ENCODE assay signal across 33 mouse cellular contexts in genomic region chr13:60747201-60747600, GRCm38 (mm10). TPM values are rescaled to one million over a fixed set of nuclear protein-coding genes. Genes with fewer than 3 reads are reported as not detected.
A peak's percentile ranks its signal among the peaks of the same experiment; 100 is the strongest.
DNase-seq lines count a peak whose midpoint lies in the region; ATAC-seq and TF ChIP-seq lines count a peak whose summit lies in the region.
"Had no signal": no experiment of that assay in that cellular context is flagged by ENCODE, and none has a peak within 500 bp of the region (broad histone marks: within the 10 kb centered on the region; RNA-seq: fewer than 3 reads in every experiment).

No protein-coding gene starts in this region.

- no peak for TF ChIP-seq POLR2A in cortical plate, adult 2 months (IDR thresholded peaks at IDR 0.05; ENCODE audit: extremely low read depth, insufficient read depth, low read length)

- H3K27ac ChIP-seq in forebrain, postnatal 0 days (ENCODE audit: low read depth, low read length): no peak overlapping the region
- H3K27ac ChIP-seq in forebrain, embryonic 12.5 days: no peak overlapping the region
- no peak overlapping the region for H3K27ac ChIP-seq in layer of hippocampus, adult 2 months
- H3K27ac ChIP-seq in midbrain, embryonic 11.5 days (ENCODE audit: low read depth, low read length): no peak overlapping the region
- no peak overlapping the region for H3K27ac ChIP-seq in midbrain, embryonic 14.5 days (replicated peaks; ENCODE audit: low read depth, low read length)
- H3K27ac ChIP-seq in cortical plate, adult 2 months (ENCODE audit: insufficient read depth, low read length): no peak overlapping the region
- H3K27ac ChIP-seq: embryonic facial prominence, embryonic 12.5 days; embryonic facial prominence, embryonic 15.5 days; forebrain, embryonic 15.5 days; heart, adult 2 months; heart, embryonic 10.5 days; heart, embryonic 13.5 days; hindbrain, embryonic 12.5 days; hindbrain, embryonic 15.5 days had no signal

- DNase-seq in forebrain, postnatal 0 days: no peak
- no peak for DNase-seq in layer of hippocampus, adult 2 months (ENCODE audit: low spot score in 2 of 2)
- no peak for DNase-seq in layer of hippocampus, adult 9-10 months (ENCODE audit: low spot score)
- DNase-seq in midbrain, embryonic 11.5 days (ENCODE audit: low spot score, missing footprints): peak; percentile 61
- DNase-seq in midbrain, embryonic 14.5 days: no peak
- no peak for DNase-seq in cerebellum, postnatal 36 days
- DNase-seq: adrenal gland, adult 8-10 months; adrenal gland, postnatal 25 days; B cell, adult 2 months; cerebellum, adult 11-12 months; cerebellum, adult 8-10 months; cerebellum, postnatal 10 days; gastrocnemius, postnatal 10 days; gastrocnemius, postnatal 36 days; heart, adult 2 months; heart, postnatal 14 days; heart, postnatal 4 days had no signal

- H3K4me1 ChIP-seq in forebrain, postnatal 0 days (ENCODE audit: insufficient read depth): peaks cover 8% of the 10 kb centered on the region; the same call in 1 of the 2 replicates
- peaks cover 10% of the 10 kb centered on the region; the same call in 1 of the 2 replicates for H3K4me1 ChIP-seq in forebrain, embryonic 12.5 days
- H3K4me1 ChIP-seq in midbrain, embryonic 11.5 days (ENCODE audit: control insufficient read depth, insufficient read depth, low read length): no peaks in the 10 kb centered on the region
- 0 out of 2 replicates have a peak, but pooled peaks cover 3% of the 10 kb centered on the region for H3K4me1 ChIP-seq in midbrain, embryonic 14.5 days (ENCODE audit: control insufficient read depth, insufficient read depth, low read length)
- H3K4me1 ChIP-seq in cortical plate, adult 2 months (ENCODE audit: control insufficient read depth, insufficient read depth, low read length): peaks cover 5% of the 10 kb centered on the region
- H3K4me1 ChIP-seq: embryonic facial prominence, embryonic 12.5 days; embryonic facial prominence, embryonic 15.5 days; hindbrain, embryonic 12.5 days had no signal

- no peak overlapping the region for H3K9ac ChIP-seq in forebrain, postnatal 0 days
- no peak overlapping the region for H3K9ac ChIP-seq in forebrain, embryonic 12.5 days
- no peak overlapping the region for H3K9ac ChIP-seq in midbrain, embryonic 11.5 days (ENCODE audit: low read length)
- H3K9ac ChIP-seq in midbrain, embryonic 14.5 days (replicated peaks; ENCODE audit: low read length): no peak overlapping the region
- H3K9ac ChIP-seq: embryonic facial prominence, embryonic 12.5 days; embryonic facial prominence, embryonic 15.5 days; forebrain, embryonic 15.5 days; heart, embryonic 13.5 days; hindbrain, embryonic 12.5 days; hindbrain, embryonic 15.5 days had no signal

- peaks cover 75% of the 10 kb centered on the region for H3K36me3 ChIP-seq in forebrain, postnatal 0 days (ENCODE audit: insufficient read depth)
- H3K36me3 ChIP-seq in forebrain, embryonic 12.5 days (replicated peaks): peaks cover 46% of the 10 kb centered on the region
- peaks cover 6% of the 10 kb centered on the region; the same call in 1 of the 2 replicates for H3K36me3 ChIP-seq in midbrain, embryonic 11.5 days (ENCODE audit: control insufficient read depth, insufficient read depth, low read length)
- H3K36me3 ChIP-seq in midbrain, embryonic 14.5 days (ENCODE audit: control insufficient read depth, insufficient read depth, low read length): peaks cover 53% of the 10 kb centered on the region
- H3K36me3 ChIP-seq: G1E had no signal

- 87% methylated on average over 1 of the region's 1 CpGs for WGBS in forebrain, postnatal 0 days
- 90% methylated on average over 1 of the region's 1 CpGs for WGBS in forebrain, embryonic 12.5 days
- 87% methylated on average over 1 of the region's 1 CpGs for WGBS in midbrain, embryonic 11.5 days
- WGBS in midbrain, embryonic 14.5 days: 97% methylated on average over 1 of the region's 1 CpGs

- no peaks in the 10 kb centered on the region for H3K9me3 ChIP-seq in forebrain, postnatal 0 days (ENCODE audit: low read length)
- H3K9me3 ChIP-seq in forebrain, embryonic 12.5 days: no peaks in the 10 kb centered on the region
- H3K9me3 ChIP-seq in midbrain, embryonic 11.5 days (ENCODE audit: control insufficient read depth, low read length): no peaks in the 10 kb centered on the region
- no peaks in the 10 kb centered on the region for H3K9me3 ChIP-seq in midbrain, embryonic 14.5 days (ENCODE audit: control insufficient read depth, low read length)
- H3K9me3 ChIP-seq: embryonic facial prominence, embryonic 12.5 days; embryonic facial prominence, embryonic 15.5 days; forebrain, embryonic 15.5 days; heart, embryonic 10.5 days; heart, embryonic 13.5 days; hindbrain, embryonic 12.5 days; hindbrain, embryonic 15.5 days had no signal

- no peak overlapping the region for H3K4me3 ChIP-seq in forebrain, postnatal 0 days (ENCODE audit: low read depth, low read length)
- H3K4me3 ChIP-seq in forebrain, embryonic 12.5 days (replicated peaks): no peak overlapping the region
- no peak overlapping the region for H3K4me3 ChIP-seq in layer of hippocampus, adult 2 months
- no peak overlapping the region for H3K4me3 ChIP-seq in midbrain, embryonic 11.5 days (ENCODE audit: low read depth, low read length)
- no peak overlapping the region for H3K4me3 ChIP-seq in midbrain, embryonic 14.5 days (replicated peaks; ENCODE audit: low read depth, low read length)
- no peak overlapping the region for H3K4me3 ChIP-seq in cortical plate, adult 2 months (ENCODE audit: insufficient read depth, low read length)
- H3K4me3 ChIP-seq: embryonic facial prominence, embryonic 12.5 days; embryonic facial prominence, embryonic 15.5 days; forebrain, embryonic 15.5 days; heart, adult 2 months; heart, embryonic 10.5 days; heart, embryonic 13.5 days; hindbrain, embryonic 12.5 days; hindbrain, embryonic 15.5 days had no signal

- no peak for ATAC-seq in forebrain, postnatal 0 days
- no peak for ATAC-seq in forebrain, embryonic 12.5 days (ENCODE audit: low FRiP score)
- ATAC-seq in midbrain, embryonic 11.5 days (ENCODE audit: low FRiP score): no peak
- no peak for ATAC-seq in midbrain, embryonic 14.5 days (ENCODE audit: low FRiP score, low TSS enrichment)
- ATAC-seq: forebrain, embryonic 15.5 days had no signal

- no peak overlapping the region for H3K4me2 ChIP-seq in forebrain, postnatal 0 days (ENCODE audit: low read depth)
- no peak overlapping the region for H3K4me2 ChIP-seq in forebrain, embryonic 12.5 days
- no peak overlapping the region for H3K4me2 ChIP-seq in midbrain, embryonic 11.5 days
- H3K4me2 ChIP-seq in midbrain, embryonic 14.5 days (ENCODE audit: low read length): no peak overlapping the region
- H3K4me2 ChIP-seq: embryonic facial prominence, embryonic 12.5 days; embryonic facial prominence, embryonic 15.5 days; forebrain, embryonic 15.5 days; heart, embryonic 13.5 days; hindbrain, embryonic 12.5 days; hindbrain, embryonic 15.5 days had no signal

- no peaks in the 10 kb centered on the region for H3K27me3 ChIP-seq in forebrain, postnatal 0 days (ENCODE audit: insufficient read depth, low read length)
- no peaks in the 10 kb centered on the region for H3K27me3 ChIP-seq in forebrain, embryonic 12.5 days
- H3K27me3 ChIP-seq in midbrain, embryonic 11.5 days (ENCODE audit: control insufficient read depth, insufficient read depth, low read length): no peaks in the 10 kb centered on the region
- no peaks in the 10 kb centered on the region for H3K27me3 ChIP-seq in midbrain, embryonic 14.5 days (ENCODE audit: control insufficient read depth, insufficient read depth, low read length)
- H3K27me3 ChIP-seq: CH12.LX; embryonic facial prominence, embryonic 12.5 days; embryonic facial prominence, embryonic 15.5 days; forebrain, embryonic 15.5 days; heart, embryonic 13.5 days; hindbrain, embryonic 12.5 days; hindbrain, embryonic 15.5 days had no signal

- TF ChIP-seq CTCF in forebrain, postnatal 0 days (IDR thresholded peaks at IDR 0.05; ENCODE audit: low read depth): peak; percentile 28; the same call in 1 of the 2 replicates
- peak; percentile 57 for TF ChIP-seq CTCF in layer of hippocampus, adult 2 months (conservative IDR thresholded peaks at IDR 0.05)
- TF ChIP-seq CTCF in cortical plate, adult 2 months (IDR thresholded peaks at IDR 0.05; ENCODE audit: extremely low read depth, insufficient read depth, low read length): 0 out of 2 replicates have a peak, but pooled peaks have one; percentile 6

RNA-seq across cellular contexts. Expression of gene BC051665, which starts 39.0 kb away (rescaled TPM):
- total RNA-seq in forebrain, postnatal 0 days (2014; rRNA removed): not detected in 2 replicates
- polyA plus RNA-seq in forebrain, postnatal 0 days (2015; fragmentation: Nextera tagmentation; extraction: Ambion mirVana): not detected in 2 replicates
- not detected in 2 replicates for polyA plus RNA-seq in forebrain, embryonic 12.5 days (2016; fragmentation: Nextera tagmentation; extraction: Ambion mirVana)
- not detected for total RNA-seq in layer of hippocampus, adult 2 months (2021)
- not detected in 2 replicates for polyA plus RNA-seq in midbrain, embryonic 11.5 days (2014; fragmentation: Nextera tagmentation; extraction: Ambion mirVana)
- polyA plus RNA-seq in midbrain, embryonic 14.5 days (2014; fragmentation: Nextera tagmentation; extraction: Ambion mirVana): not detected in 2 replicates
- not detected in 2 replicates for polyA plus RNA-seq in cortical plate, adult 2 months (2012; rRNA removed)
- total RNA-seq: adrenal gland, adult 8-10 months; adrenal gland, postnatal 25 days; CH12.LX; G1E; gastrocnemius, adult 18-20 months; gastrocnemius, postnatal 10 days; gastrocnemius, postnatal 36 days; granulocyte monocyte progenitor cell, adult 5-6 weeks; heart, adult 2 months; heart, postnatal 14 days; heart, postnatal 4 days had no signal
- polyA plus RNA-seq: brain, embryonic 14.5 days; embryonic facial prominence, embryonic 12.5 days; embryonic facial prominence, embryonic 15.5 days; forebrain, embryonic 11.5 days; forebrain, embryonic 15.5 days; G1E; heart, adult 2 months; heart, embryonic 10.5 days; heart, embryonic 13.5 days; heart, embryonic 16.5 days; hindbrain, embryonic 12.5 days; hindbrain, embryonic 15.5 days had no signal

RNA-seq across cellular contexts. Expression of gene Ctsll3, which starts 55.4 kb away (rescaled TPM):
- not detected in 2 replicates for total RNA-seq in forebrain, postnatal 0 days (2014; rRNA removed)
- not detected in 2 replicates for polyA plus RNA-seq in forebrain, postnatal 0 days (2015; fragmentation: Nextera tagmentation; extraction: Ambion mirVana)
- polyA plus RNA-seq in forebrain, embryonic 12.5 days (2016; fragmentation: Nextera tagmentation; extraction: Ambion mirVana): not detected in 2 replicates
- total RNA-seq in layer of hippocampus, adult 2 months (2021): not detected
- not detected in 2 replicates for polyA plus RNA-seq in midbrain, embryonic 11.5 days (2014; fragmentation: Nextera tagmentation; extraction: Ambion mirVana)
- not detected in 2 replicates for polyA plus RNA-seq in midbrain, embryonic 14.5 days (2014; fragmentation: Nextera tagmentation; extraction: Ambion mirVana)
- not detected in 2 replicates for polyA plus RNA-seq in cortical plate, adult 2 months (2012; rRNA removed)
- total RNA-seq: adrenal gland, adult 8-10 months; adrenal gland, postnatal 25 days; CH12.LX; G1E; gastrocnemius, adult 18-20 months; gastrocnemius, postnatal 10 days; gastrocnemius, postnatal 36 days; granulocyte monocyte progenitor cell, adult 5-6 weeks; heart, adult 2 months; heart, postnatal 14 days; heart, postnatal 4 days had no signal
- polyA plus RNA-seq: brain, embryonic 14.5 days; embryonic facial prominence, embryonic 12.5 days; forebrain, embryonic 11.5 days; forebrain, embryonic 15.5 days; G1E; heart, adult 2 months; heart, embryonic 10.5 days; heart, embryonic 13.5 days; heart, embryonic 16.5 days; hindbrain, embryonic 12.5 days; hindbrain, embryonic 15.5 days had no signal

Comparison
In these comparisons a context has a peak if more than half of its experiments do, and no peak if none do; other contexts are left out.
1. CTCF ChIP-seq: peak in every context shown above with its lines; median percentile 57 in layer of hippocampus, adult 2 months; 28 in forebrain, postnatal 0 days; 6 in cortical plate, adult 2 months.